Mouse (Mus musculus): ENCODE measurements around the gene Lefty2.
"Not testable (repeated sequence)": the region's sequence is repeated elsewhere in the genome, so short reads cannot be mapped to it uniquely, and the experiment has no call there.

Gene Lefty2

DNA sequence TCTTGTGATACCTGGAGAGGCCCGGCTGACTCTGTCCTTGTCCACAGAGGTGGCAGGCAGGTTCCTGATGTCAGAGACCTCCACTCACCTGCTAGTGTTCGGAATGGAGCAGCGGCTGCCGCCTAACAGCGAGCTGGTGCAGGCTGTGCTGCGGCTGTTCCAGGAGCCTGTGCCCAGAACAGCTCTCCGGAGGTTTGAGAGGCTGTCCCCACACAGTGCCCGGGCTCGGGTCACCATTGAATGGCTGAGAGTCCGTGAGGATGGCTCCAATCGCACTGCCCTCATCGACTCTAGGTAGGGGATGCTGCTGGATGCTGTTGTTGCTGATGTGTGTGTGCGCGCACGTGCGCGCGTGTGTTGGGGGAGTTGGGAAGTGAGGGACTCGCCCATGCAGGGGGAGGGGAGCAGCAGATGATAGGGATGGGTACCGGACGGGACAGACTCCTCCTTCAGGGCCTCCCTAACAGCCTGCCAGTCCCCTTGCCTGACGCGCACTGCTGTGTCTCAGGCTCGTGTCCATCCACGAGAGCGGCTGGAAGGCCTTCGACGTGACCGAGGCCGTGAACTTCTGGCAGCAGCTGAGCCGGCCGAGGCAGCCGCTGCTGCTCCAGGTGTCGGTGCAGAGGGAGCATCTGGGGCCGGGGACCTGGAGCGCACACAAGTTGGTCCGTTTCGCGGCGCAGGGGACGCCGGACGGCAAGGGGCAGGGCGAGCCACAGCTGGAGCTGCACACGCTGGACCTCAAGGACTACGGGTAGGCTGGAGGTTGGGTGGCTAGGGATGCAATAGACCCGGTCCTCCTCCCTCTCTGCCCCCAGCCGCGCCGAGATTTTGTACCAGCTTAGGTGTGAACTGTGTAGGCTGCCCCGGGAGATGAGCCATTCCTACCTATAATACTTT, 1.4 kb downstream of the Lefty2 start:
- in situ Hi-C loops (cut with MseI, MboI), result not testable (repeated sequence)

DNA sequence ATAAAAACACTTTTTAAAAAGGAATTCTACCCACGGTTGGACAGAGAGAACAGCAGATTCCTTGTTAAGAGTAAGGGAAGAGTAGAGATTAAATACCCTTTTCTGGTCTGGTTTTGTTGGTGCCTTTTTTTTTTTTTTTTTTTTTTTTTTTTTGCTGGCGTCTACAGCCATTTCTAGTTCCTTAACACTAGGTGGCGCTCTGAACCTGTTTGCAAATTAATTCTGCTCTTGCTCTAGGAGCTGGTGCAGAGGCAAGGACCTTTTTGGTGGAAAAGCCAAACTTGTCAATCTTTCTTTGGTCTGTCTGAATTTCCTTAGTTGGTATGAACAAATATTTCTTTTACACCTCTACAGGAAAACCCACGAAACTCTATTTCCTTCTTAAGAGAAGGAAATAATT, 8.2 kb downstream of the Lefty2 start:
- in situ Hi-C loops (cut with MseI, MboI), result loop anchor here in 1 of 2 experiments (10.0 kb wide), 1 partner anchor 74 kb away; no protein-coding TSS in a partner anchor

DNA sequence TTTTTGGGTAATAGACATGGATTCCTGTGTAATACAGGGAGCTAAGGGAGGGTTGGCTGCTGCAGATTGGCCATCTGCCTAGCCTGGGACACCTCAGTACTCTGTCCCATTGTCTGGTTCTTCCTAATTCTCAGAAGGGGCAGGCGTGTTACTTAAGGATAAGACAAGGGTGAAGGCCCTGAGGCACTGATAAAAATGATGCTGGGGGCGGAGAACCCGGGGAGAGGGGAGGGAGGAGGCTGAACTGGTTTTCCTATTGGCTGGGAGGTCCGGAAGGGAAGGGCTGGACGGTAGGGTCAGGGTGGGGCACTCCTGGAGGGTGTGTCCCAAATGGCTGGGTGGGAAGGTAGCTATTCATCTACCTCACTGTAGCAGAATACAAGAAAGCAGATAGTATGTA, 10.0 kb downstream of the Lefty2 start:
- in situ Hi-C loops (cut with MseI, MboI), result loop anchor here in 1 of 2 experiments (10.0 kb wide), 1 partner anchor 72 kb away; no protein-coding TSS in a partner anchor

DNA sequence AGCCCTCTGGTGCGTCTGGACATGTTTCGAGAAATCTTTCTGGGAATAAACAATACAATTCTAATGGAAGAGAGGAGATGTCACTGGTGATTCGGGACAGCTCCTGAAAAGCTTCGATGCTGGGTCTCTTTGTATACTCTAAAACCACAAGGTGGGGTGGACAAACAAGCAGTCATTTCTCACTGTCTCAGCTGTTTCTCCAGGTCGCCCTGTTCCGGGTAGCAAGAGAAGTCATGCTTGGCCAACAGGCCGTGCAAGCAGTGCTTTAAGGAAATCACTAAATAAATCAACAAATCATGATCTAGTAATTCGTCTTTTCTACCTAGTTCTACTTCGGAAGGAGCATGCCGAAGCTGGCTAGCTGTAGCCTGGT, 10.7 kb downstream of the Lefty2 start:
- in situ Hi-C loops (cut with MseI, MboI), result loop anchor here in 1 of 2 experiments (10.0 kb wide), 1 partner anchor 71 kb away; no protein-coding TSS in a partner anchor

DNA sequence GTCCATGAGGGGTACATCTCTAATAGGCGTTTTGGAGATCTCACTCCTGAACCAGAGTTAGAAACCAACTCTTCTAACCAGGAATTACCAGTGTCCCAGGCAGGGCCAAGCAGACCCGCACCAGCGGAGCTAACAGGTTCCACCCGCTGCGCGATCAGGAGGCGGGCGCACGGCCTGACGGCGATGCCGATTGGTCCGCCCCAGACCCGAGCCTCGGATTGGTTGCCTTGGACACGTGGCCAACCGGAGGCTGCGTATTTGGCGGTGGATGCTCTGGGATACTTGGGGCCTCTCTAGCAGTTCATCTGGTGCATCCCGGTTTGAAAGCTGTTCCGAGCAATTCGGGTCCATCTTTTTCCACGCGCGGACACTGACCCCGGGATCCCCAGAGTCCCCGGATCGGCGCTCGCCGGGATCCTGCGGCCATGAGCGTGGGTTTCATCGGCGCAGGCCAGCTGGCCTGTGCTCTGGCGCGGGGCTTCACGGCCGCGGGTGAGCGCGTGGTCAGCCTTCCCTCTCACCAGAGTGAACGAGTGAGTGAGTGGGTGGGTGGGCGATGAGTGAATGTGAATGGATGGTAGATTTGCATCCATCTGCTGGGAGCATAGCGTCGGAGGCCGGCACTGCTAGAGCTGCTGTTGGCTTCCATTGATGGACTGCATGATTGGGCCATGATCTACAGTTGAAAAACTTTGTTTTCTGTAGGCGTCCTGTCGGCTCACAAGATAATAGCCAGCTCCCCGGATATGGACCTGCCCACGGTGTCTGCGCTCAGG, 11.3 kb downstream of the Lefty2 start, which contains the start of gene Pycr2:
Pycr2 (plus strand) TSS at position 255 of the 776 bp plus-strand sequence.
- in situ Hi-C loops (cut with MseI, MboI), result loop anchor here in 1 of 2 experiments (10.0 kb wide), 1 partner anchor 71 kb away; no protein-coding TSS in a partner anchor

DNA sequence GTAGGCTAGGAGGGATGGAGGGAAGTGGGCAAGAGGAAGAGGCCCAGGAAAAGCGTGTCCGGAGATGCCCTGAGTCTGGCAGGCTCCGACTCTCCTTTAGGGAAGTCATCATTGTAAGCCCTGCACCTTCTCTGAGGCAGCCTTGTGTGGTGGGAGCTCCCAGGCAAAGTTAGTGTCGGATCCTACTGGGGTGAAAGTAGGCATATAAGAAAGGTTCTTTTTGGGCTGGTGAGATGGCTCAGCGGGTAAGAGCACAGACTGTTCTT, 11.8 kb downstream of the Lefty2 start:
- in situ Hi-C loops (cut with MseI, MboI), result loop anchor here in 1 of 2 experiments (10.0 kb wide), 1 partner anchor 70 kb away; no protein-coding TSS in a partner anchor

DNA sequence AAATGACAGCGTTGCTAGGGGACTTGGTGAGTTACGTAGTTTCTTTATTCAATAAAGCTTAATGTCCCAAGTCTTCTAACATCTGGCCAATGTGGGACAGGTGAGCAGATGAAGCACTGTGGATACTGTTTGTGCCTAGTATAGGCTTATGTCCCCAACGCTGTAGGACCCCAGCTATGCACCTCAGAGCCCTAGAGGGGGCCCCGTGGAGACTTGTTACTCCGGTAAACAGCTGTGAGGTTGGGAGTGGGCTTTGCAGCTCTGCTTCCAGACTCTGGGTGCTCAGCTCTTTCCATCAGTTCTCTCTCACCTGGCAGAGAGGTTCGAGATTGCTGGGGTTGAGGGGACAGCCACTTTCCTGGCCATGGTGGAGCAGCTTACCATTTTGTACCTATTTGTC, 12.4 kb downstream of the Lefty2 start:
- in situ Hi-C loops (cut with MseI, MboI), result loop anchor here in 1 of 2 experiments (10.0 kb wide), 1 partner anchor 69 kb away; no protein-coding TSS in a partner anchor

DNA sequence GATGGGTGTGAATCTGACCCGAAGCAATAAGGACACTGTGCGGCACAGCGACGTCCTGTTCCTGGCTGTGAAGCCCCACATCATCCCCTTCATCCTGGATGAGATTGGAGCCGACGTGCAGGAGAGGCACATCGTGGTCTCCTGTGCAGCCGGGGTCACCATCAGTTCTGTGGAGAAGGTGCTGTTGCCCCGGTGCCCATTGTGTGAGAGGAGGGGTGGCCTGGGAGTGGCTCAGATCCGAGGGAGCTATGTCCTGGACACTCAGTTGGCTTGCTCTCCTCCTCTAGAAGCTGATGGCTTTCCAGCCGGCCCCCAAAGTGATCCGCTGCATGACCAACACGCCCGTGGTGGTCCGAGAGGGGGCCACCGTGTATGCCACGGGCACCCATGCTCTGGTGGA, 13.0 kb downstream of the Lefty2 start:
- in situ Hi-C loops (cut with MseI, MboI), result loop anchor here in 1 of 2 experiments (10.0 kb wide), 1 partner anchor 69 kb away; no protein-coding TSS in a partner anchor

DNA sequence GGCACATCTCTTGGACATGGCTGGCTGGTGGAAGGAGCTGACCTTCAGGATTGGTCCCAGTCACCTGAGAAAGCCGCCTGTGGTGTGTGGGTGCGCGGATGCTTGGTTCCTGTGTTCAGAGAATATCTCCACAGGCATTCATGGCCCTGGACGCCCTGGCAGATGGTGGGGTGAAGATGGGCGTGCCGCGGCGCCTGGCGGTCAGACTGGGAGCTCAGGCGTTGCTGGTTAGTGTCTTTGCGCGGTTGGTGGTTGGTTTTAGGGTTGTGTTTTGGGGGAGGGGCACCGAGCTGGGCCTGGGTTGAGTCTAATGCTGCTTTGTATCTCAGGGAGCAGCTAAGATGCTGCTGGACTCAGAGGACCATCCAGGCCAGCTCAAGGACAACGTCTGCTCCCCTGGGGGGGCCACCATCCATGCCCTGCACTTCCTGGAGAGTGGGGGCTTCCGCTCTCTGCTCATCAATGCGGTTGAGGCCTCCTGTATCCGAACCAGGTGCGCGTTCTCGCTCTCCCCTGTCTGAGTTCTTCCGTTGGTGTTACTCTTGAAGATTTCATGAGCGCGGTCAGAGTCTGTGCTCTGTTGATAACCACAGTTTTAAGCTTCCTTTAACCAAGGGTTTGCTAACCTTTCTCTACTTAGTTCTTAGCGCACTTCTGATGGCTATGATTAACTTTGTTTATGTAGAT, 13.7 kb downstream of the Lefty2 start:
- in situ Hi-C loops (cut with MseI, MboI), result loop anchor here in 1 of 2 experiments (10.0 kb wide), 1 partner anchor 68 kb away; no protein-coding TSS in a partner anchor

DNA sequence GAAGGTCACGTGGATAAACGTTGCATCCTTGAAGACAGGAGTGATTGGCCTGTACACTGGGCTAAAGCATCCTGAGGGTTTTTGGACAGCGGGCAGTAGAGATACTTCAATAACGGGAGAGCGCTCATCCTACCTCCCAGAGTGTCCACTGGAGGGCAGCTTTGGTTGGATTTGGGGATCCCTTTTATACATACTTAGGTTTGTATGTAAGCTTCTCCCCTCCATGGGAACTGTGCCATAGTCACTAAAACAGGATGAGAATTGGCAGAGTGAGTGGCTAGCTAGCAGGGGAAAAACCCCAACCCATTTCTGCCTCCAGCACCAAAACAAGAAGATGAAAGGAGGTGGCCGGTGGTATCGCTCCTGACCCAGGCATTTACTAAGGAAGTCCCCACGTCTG, 18.2 kb downstream of the Lefty2 start:
- in situ Hi-C loops (cut with MseI, MboI), result no loop called here

DNA sequence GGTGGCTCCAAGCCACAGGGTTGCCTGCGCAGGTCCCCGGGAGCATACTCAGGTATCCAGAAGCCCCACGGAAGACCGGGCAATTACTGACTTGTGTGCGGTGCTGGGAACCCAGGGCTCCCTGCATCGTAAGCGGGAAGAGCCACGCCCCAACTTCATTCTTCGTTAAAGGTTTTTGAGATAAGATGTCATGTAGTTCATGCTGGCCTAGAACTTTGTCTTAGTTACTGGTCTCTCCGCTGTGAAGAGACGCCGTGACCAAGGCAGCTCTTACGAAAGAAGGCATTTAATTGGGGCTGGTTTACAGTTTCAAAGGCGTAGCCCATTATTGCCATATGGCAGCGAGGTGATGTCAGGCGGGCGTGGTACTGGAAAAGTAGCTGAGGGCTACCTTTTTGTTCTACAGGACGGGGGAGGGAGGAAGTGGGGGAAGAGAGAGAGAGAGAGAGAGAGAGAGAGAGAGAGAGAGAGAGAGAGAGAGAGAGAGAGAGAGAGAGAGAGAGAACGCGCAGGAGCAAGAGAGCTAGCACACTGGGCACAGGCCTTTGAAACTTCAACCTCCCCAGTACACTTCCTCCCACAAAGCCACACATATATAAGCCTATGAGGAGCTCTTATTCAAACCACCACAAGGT, 18.9 kb downstream of the Lefty2 start:
- in situ Hi-C loops (cut with MseI, MboI), result no loop called here

DNA sequence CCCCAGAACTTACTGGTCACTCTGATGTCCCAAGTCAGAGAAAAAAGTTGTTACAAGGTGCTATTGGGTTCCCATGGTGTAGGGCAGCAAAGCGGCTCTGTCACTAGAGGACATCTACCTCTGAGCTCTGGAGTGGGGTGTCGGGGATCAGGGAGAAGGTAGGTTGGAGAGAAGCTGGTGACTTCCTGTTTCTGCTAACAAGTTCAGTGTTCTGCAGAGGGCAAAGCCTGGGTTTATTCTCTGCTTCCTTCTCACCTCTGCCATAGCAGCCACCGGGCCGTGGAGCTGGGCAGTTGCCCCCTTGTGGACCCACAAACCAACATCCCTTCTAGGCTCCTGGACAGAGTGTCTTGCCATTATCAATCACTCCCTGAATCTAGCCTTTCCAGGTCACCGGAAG, 19.9 kb downstream of the Lefty2 start:
- in situ Hi-C loops (cut with MseI, MboI), result no loop called here

DNA sequence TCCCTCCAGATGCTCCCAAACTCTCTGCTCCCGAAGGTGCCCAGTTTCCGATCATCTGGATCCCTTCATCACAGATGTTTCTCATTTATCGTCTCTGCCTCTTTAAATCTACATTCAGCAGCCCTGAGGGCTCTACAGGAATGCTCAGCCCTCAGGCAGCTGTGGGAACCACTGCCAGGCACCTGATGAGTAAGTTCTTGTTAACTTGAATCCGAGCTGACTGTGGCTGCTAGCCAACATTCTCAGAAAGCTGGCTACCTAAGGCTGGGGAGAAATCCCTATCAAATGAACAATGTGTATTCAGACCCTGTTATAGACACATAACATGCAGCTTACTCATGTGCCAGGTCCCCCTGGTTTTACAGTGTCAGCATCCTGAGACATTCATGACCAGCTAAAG, 20.9 kb downstream of the Lefty2 start:
- in situ Hi-C loops (cut with MseI, MboI), result no loop called here

DNA sequence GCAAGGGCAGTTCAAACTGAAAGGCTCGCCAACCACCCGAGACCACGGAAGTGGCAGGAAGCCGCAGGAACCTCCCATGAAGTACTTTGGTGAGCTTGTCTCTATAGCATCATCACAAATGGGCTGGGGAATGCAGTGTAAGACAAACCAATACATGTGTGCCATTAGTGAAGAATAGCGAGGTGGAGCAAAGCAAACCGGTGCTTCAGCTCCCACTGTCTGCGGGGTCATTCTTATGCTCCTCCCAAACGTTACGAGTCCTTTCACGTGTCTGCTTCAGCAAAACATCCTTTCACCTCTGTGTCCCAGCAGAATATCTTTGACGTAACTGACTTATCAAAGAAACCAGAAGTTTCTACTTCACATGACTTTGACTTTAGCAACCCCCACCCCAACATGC, 23.5 kb downstream of the Lefty2 start:
- in situ Hi-C loops (cut with MseI, MboI), result no loop called here

DNA sequence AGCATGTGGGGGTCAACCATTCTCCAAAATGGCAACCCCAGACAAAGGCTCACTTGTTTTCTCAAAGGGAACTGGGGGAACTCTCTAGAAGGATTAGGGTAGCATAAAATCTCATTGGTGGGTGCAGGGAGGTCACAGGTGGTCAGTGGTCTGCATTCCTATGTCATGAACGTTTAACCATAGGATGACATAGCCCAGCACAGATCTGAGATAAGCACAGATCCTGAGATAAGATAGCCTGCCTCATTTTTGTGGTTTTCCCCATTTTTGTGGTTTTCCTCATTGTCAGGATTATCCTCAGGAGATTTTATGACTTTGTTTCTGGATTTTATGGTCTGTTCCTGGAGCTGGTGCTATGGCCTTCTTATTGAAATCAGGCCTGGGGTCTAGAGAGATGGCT, 24.1 kb downstream of the Lefty2 start:
- in situ Hi-C loops (cut with MseI, MboI), result no loop called here

DNA sequence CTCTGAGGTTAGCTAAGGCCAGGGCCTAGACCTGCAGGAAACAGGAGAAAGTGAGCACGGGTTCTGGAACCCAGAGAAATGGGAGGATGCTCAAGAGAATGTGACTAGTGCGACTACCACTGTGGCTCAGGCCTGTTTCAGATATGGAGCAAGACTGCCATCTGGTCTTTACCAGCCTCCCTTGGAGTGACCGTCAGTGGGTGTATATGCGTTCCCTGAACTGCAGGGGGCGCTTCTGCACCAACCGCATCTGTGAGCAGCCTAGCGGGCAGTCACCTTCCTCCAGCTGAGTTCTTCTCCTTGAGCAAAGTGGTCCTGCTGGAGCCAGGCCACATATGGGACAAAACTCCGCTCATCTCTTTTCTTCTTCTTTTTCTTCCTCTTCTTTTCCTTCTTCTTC, 26.8 kb downstream of the Lefty2 start:
- in situ Hi-C loops (cut with MseI, MboI), result no loop called here

DNA sequence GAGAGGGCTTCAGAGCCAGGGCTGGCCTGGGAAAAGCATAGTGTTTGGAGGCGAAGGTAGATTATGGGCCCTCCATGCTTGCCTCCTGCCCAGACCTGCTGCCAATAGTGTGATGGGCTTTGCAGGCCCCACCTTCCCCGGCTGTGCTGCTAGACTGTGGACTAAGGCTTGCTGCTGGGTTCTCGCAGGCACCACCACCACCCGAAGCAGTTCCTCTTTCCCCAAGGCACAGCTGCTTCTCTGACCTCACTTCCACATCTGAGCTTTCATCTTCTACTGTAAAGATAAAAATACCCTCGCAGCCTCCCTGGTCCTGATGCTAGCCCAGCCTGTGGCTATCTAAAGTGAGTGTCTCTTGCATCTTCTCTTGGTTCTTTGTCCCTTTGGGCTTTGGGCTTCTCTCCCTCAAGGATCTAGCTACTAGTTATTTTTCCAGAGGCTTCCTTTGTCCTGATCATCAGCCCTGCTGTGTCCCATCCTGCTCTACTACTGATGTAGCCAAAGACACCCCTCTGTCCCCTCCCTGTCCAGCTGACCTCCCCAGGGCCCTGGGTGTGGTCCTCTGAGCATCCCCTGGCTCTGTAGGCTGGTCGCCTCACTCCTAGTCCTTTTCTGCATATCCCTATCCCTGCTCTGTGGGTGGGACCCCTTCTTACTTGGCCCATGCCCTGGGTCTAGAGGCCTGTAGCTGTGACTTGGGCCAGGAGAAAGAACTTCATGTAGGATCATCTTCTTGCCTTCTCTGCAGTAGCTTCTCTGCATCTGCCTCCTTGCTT, 29.6 kb downstream of the Lefty2 start:
- in situ Hi-C loops (cut with MseI, MboI), result no loop called here

DNA sequence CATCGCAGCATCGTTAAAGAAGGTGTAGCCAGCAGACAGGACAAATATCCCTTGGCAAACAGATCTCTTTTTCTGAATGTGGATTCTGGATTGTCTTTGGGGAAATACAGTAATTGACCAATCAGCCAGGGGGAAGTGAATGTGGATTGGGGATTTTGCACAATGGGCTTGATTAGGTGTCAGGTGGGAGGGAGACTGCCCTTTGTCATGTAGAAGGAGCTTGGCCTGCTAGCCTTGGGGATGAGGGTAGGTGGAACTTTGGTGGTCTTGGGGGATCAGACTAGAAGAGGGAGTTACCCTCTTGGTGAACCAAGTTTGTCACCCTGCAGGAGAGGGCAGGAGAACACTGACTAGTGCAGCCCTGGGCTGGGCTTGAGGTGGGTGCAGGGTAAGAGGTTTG, 31.8 kb downstream of the Lefty2 start:
- in situ Hi-C loops (cut with MseI, MboI), result no loop called here

DNA sequence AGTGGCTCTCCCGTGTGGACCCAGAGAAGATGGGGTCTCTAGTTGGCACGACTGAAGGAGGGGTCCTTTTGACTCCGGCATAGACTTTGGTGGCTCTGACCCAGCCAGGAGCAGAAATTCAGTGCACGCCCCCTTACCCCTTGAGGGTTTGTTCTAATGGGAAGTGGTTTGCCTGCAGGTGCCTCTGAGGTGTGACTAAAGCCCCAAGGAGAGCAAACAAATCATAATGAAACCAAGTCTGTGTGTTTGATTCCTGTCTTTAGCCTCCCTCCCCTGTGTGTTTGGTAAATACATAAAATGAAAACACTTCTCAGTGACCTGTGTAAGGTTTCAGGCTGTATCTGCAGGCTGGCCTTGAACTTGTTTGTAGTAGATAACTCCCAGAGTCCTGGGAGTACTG, 33.4 kb downstream of the Lefty2 start:
- in situ Hi-C loops (cut with MseI, MboI), result no loop called here

DNA sequence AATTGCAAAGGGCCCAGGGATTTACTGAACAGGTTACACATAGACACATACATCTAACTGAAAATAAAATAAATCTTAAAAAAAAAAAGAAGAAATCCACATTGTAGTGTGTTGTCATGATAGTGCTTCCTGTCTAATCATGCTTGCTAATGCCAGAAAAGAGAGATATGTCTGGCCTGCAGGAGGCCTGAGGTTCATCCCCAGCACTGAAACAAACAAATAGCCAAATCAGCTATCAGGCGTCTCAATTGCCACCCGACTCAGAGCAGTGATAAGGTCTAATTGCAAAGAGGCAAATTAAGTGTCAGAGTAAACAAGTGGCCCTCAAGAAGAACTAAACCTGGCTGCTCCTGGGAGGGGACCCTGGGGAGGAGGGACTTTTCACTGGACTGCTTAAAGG, 36.7 kb downstream of the Lefty2 start:
- in situ Hi-C loops (cut with MseI, MboI), result no loop called here

DNA sequence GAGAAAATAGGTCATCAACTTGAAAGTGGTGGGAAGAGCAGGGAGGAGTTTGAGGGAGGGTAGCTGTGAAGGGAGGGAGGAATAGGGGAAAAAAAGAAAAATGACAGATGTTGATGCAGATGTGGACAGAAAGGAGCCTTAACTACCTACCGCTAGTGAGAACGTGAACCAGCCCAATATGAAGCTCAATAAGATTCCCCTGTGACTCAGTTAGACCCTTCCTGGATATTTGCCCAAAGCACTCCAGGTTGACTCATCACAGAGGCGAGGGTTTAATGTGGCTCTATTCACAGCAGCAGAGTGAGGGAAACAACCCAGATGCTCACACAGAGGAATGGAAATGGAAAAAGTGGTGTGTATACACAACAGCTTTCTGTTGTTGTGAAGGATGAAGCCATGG, 38.2 kb downstream of the Lefty2 start:
- in situ Hi-C loops (cut with MseI, MboI), result no loop called here

Data from mouse trophoblast stem cell (cell line).